Mouse (Mus musculus) adrenal gland, postnatal 36 days (tissue): ENCODE results near the gene Irs2. TPM values are rescaled to one million over a fixed set of nuclear protein-coding genes. Genes with fewer than 3 reads are reported as not detected.

Experiments used
- DNase-seq, 2 experiments: peaks; one replicate each; pipeline ENCODE4 v3.0.0; 2021; ENCODE audit warnings: mixed read lengths in 1 of 2
- long read RNA-seq, 2 experiments: library from polyadenylated mRNA; stranded (forward); transcript quantifications; one replicate each; pipeline ENCODE4 v2.0.0; 2021; ENCODE audit warnings: borderline sequencing depth in 2 of 2
- total RNA-seq, 2 experiments: library from RNA; stranded (reverse); gene quantifications; 2 replicates each; pipeline ENCODE4 v1.2.3; 2021

The Irs2 gene
- 10 to 100 TPM; 47.4 to 60.1 TPM for total RNA-seq
- long read RNA-seq, experiment 1, full-length matches to known transcripts: 12 of 14 reads
- long read RNA-seq, experiment 1, partial matches to known transcripts: 0 of 14 reads
- long read RNA-seq, experiment 1, other reads (novel, unspliced or antisense): 2 of 14 reads
- long read RNA-seq, experiment 2, full-length matches to known transcripts: 1 of 1 reads
- long read RNA-seq, experiment 2, partial matches to known transcripts: 0 of 1 reads
- long read RNA-seq, experiment 2, other reads (novel, unspliced or antisense): 0 of 1 reads

DNA sequence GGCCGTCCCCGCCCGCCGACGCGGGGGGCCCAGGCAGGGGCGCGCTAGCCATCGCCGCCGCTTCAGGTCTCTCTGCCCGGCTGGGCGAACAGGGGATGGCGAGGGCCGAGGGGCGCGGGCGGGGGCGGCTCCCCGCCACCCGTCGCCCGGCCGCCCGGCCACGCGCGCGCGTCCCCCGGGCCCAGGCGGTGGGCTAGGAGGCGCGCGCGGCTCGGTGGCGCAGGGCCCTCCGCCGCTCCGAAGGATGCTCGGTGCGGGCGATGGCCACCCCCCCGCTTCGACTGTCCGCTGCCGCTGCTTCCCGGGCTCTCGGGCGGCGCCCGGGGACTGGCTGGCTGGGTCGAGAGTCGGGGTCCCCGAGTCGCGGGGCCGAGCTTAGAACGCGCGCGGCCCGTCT is at the start of gene Irs2:
Gene Irs2, minus strand, starts transcription at position 80 of the 397 bp plus-strand sequence.
- no peak for DNase-seq

DNA sequence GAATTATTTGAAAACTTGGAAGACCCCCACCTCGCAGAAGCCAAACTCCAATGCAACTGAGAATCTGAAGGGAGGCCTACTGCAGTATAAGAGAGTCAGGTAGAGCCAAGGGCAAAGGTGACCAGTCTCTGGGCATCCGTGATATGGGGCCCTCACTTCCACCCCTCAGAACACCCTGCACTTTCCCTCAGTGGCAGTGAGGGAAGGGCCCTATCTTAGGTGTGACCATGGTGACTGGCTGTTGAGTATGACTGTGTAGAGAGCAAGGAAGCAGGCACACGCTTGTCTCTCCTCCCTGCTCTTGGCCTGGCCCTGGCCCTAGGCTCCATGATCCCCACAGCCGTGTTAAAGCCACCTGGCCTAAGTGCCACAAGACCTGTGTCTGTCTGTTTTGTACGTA is 48.4 kb upstream of the Irs2 start:
- DNase-seq: no peak

DNA sequence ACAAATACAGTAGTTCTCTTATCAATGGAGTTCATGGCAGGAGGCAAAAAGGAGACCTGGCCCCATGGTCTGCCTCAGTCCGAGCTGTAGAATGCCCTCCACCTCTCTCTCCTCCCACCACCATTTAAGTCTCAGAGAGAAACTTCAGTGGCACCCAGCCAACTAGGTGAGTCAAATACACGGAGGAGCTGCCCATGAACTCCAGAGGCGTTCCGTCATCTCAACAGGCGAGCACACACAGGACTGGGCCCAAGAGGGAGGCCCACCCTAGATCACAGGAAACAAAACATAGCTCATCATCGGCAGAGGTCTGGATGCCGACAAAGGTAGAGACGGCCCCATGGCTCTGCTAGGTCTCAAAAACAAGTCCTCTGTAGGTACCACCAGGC is 47.9 kb upstream of the Irs2 start:
- DNase-seq: no peak

DNA sequence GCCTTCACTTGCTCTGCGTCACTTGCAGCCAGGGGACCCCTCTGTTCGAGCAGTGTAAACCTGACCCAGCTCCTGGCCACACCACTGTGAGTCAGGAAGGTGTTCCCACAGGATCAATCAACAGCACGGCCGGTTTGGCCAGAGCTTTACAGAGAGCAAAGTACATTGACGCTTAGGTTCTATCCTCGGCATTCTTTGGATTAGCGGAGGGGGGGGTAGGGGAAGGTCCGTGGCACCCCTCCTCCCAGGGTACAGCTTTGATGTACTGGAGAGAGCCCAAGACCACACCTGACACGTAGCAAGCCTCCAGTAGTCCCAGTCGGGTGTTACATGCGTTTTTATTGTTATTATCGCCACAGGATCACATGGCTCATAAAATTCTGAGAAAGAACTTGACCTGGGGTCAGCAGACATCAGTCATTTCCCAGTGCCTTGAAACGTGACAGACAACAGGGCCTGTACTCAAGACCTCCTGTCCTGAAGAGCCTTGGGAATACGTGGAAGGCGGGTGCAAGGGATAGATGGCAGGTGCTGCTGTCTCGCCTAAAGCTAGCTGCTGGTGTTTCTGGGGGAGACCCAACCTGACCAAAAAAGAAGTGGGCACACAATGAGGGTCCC is 47.4 kb upstream of the Irs2 start:
- DNase-seq: no peak

DNA sequence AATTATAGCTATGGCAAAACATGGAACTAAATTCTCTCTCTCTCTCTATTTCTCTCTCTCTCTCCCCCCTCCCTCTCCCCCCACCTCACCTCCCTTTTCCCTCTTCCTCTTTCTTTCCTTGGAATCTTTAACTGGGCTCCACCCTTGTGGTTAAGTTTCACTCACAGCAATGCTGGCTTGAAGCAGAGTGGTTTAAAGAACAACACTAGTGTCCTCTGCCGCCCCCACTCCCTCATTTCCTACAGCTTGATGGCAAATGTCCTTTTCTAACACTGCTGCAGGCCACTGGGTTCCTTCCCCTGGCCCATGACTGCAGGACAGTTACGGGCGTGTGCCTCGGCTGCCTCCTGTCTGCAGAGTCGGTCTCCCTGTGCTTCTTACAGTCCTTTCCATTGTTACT is 41.6 kb upstream of the Irs2 start:
- no peak for DNase-seq

DNA sequence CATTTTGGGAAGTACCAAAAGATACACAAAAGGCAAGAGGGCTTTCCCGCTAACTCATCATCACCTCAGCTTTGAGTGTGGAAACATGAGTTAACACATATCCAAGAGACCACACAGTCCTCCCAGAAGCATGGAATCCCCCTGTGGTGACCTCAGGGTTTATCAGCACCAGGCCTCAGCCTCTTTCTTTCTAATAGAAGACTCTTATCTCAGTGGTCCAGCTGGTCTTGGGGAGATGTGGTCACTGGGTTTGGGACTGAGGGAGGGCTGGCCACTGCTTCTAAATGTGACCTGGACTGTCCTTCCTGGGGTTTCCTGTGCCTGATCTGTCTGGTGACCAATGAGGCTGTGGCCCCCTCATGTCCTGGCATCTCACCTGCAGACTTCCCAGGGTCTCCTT is 39.6 kb upstream of the Irs2 start:
- DNase-seq: no peak

DNA sequence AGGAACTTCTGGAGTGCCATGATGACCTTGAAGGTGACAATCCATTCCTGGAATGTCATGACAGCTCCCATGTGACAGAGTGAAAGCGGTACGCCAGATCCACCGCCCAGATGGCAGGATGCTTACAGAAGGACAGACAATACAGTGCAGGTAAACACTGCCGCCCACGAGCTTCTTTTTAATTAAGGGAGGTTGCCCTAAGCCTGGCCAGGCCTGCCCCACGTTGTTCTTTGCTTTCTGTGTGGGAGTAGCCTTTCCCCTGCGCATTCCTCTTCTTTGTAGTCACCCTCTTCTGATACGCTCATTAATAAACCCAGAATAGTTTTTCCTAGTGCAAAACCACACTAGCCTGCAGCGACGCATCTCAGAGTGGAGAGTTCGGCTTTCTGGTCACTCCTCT is 36.4 kb upstream of the Irs2 start:
- DNase-seq: no peak

DNA sequence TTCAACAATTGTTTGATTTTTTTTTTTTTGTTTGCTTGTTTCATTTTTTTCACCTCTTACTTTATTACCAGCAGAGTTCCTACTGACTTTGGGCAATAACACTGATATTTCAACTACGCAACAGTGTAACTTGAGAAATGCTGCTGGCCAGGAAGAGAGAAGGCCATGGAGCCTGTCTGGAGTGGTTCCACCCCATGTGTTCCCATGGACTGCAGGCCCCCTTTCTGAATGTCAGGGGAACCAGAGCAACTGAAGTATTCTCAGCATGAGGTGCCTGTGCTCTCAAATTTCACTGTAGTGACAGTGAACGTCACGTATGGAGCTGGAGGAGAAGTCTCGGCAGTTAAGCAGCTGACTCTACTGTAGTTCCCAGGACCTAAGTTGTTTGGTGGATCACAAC is 35.3 kb upstream of the Irs2 start:
- DNase-seq: no peak

DNA sequence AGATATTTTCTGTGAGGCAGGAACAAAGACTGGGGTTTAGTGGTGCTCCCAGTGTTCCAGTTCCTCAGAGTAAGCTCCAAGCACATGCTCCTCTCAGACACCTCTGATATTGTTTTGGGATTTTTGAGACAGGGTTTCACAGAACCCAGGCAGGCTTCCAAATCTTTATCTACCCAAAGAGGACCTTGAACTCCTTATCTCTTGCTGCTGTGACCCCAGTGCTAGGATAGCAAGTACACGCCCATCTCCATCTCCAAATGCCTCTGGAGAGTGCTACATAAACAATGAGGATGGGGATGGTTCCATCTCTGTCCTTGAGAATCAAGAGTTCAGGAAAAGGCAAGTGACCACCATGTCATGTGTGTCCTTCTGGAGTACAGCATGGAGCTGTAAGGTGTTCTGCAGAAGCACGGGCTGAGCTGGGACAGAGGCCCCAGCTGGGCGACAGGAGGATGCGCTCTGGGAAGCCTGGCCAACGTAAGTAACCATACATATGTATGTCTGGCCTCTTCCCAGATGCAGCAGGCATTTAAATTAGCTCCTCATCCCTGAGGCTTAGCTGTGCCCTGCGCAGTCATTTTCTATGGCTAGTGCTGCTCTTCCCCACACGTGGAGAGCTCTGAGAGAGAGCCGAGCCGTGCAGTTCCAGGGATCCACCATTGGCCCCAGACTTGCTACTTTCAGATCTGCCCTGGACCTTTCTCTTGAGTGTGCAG is 34.8 kb upstream of the Irs2 start:
- DNase-seq: no peak

DNA sequence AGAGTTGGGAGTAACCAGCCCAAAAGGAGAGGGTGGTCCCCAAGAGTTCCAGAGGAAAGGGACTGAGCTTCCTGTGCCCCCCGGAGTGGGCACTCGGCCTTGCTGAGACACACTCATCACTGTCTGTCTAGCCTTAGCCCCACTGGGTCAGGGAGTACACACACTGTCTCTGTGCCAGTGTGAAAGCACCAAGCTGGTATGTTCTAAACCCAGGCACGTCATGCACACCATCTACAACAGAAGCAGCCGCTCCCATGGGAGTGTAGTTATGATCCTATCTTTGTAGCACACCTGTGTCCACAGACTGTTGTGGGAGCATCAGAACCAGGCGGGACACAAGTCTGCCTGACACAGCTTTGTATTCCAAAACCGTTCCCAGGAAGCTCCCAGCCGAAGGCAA is 31.8 kb upstream of the Irs2 start:
- DNase-seq: no peak

DNA sequence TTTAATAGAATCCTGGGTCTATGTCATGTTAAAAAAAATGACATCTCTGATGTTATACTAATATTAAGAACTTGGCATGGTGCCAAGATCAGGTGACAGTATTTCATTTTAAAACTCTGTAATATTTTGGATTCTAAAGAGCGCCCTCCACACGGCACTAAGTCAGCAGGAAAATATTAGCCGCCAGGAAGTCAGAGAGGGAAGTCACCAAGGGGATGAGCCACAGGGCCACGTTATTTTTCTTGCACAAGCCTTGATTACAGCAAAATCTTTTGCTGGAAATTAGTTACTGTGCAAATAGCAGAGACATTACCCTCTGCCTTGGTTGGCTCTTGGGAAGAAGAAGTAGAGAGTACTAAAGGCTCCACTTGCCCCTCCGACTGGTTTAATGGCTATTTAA is 30.5 kb upstream of the Irs2 start:
- no peak for DNase-seq

DNA sequence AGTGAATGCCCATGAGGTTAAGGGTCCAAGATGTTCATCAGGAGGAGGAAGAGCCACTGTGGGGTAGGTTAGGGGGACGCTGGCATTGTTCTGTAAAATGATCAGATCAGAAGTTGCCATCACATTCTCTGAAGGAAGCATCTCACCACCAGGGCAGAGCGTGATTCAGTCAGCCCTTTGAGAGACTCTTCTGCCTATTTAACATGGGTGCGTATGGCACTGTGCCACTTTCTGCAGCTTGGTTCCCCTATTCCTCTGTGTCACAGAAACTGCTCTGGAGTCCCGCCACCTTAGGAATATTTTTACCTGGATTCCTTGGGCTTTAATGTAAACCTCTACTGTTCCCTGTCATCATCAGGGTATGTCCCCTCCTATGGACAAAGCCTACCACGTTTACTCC is 30.1 kb upstream of the Irs2 start:
- DNase-seq: no peak

DNA sequence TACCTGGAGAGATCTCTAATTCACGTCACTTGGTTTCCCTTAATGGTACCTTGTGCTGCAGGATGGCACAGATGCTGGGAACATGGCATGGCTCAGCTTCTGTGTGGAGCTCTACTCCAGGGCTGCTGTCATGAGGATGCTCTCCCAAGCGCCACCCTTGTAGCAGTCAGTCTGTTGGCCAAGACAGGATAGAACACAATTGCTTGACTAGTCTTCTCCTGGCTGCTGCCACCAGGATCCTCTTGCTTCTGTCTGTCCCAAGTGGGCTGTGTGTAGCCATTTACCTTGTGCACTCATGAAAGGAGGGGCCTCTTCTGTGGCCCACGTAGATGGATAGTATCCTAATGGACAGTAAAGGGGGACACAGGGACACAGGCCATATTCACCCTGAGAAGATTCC is 28.5 kb upstream of the Irs2 start:
- no peak for DNase-seq

DNA sequence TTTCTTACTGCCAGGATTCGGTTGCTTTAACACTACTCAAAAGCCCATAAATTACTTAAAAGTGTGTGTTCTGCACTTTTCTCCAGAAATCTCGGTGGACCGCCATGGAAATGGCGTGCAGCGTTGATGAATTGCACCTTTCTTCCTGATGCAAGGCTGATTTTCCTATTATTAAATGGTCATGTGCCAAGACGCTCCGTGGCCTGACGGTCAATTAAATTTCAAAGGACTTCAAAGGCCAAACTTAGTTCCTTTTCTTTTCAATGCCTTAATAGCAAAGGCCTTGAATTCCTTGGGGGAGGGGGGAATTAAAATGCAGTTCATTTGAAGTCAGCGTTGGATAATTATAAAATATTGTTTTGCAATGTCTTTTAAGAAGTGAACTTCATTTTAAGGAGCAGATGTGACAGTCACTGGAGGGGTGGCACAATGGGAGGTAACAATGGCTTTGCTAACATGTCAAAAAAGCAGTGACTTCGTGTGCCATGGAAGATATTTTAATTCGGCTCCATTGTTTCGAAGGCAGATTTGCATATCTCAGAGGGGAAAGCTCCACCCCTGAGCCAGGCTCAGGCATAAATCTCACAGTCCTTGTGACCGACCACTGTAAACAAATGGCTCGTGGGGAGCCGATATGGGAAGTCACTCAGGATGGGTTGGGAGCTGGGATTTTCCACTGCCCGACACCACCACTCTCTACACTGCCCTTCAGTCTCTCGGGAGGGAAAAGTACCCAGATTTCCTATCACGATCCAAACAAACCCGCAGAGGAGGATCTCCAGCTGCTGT is 27.6 kb upstream of the Irs2 start:
- peak; percentile 52 to 63 for DNase-seq

DNA sequence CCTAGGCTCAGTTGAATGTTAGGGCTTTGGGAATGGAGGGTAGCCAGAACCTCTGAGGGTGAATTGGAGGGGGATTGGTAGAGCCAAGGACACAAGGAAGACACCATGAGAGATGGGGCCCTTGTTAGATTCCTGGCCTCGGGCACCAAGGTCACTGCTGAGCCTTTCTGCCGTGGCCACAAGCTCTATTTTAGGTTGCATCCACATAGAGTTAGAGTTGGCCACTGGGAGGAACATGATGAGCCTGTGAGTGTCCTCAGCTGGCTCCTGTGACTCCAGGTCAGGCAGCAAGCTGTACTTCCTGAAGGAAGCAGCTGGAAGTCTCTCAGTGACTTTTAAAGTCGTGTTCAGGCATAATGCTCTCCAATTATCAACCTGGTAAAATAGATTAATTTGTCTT is 16.6 kb upstream of the Irs2 start:
- peak in 1 of 2 experiments; percentile 38 for DNase-seq

DNA sequence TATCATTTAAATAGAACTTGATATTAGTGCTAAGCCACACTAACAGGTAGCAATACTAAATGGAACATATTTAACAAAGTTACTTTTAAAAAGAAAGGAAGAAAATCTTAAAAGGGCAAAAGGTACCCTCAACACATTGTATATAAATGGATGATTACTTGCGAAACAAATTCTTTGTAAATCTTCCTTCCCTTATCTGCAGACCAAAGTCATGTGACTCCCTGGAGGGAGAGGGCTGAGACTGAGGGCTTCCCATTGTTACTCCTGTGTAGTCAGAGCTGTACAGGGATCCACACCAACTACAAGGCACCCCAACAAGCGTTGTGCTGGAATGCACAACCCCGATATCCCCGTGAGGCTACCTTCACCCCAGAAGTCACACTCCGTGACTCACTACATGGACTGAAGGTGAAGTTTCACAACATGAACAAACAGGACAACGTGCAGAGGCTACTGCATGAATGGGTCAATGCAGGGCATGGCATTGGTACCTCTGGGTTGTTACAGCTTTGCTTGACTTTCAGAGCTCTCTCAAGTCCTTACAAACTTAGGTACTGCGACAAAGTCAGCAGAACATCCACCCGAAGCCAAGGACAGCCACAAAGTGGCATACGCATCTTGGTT is 12.8 kb upstream of the Irs2 start:
- no peak for DNase-seq

DNA sequence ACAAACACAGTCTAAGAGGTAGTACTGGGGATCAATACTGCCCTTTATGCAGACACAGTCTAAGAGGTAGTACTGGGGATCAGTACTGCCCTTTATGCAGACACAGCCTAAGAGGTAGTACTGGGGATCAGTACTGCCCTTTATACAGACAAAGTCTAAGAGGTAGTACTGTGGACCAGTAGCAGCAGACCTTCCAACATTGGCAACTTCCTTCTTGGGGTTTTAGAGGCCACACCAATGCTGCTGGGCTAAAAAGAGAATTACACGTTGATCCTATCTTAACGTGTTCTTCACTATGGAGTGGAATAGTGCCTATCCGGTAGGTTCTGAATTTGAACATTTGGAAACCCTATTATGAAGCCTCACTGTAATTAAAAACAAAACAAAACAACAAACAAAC is 7.4 kb upstream of the Irs2 start:
- DNase-seq: no peak

DNA sequence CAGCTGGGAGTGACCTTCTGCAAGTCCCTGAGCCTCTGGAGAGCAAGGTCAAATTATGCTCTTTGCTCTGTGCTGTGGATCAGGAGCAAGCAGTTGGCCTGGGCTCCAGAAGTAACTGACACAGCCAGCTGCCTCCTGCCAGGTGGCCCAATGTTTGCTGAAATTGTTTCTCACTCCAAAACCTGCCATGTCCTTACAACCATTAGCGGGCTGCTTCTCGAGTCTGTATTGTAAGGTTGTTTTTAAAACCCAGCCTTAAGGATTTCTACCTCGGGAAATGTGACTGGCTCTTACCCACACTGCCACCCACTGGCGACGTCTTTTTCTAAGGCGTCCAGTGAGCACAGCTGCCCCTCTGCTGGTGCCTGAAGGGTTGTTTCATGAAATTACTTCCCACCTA is 5.0 kb upstream of the Irs2 start:
- peak; percentile 66 to 76 for DNase-seq

DNA sequence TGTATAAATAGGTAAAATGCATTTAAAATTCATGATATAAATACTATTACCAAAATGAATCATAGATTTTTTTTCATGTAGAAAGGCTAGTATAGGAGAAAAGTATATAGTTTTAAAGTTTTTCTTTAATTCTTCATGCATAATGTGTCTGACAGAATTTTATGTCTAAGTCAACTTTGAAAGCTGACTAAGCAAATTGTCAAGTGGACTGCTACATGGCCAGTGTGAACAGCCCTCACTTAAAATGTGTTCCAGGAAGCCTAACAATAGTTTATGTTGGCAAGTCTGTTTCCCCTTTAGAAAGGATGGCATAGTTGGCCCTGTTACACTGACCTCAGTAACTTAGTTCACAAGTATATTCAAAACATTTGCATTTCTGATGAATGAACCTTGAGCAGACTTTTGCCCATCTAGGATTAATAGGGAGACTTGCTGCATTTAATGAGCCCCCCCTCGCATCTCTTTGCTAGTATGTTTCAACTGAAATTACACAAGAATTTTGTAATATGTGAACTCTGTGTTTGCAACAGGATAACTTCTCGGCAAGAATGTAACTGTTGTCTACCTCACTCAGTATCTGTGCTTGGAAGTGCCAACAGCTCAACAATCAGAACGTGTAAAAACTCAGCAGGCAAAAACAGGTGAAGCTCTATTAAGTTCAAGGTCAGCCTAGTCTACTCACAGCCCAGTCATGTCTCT is 3.7 kb upstream of the Irs2 start:
- DNase-seq: no peak

DNA sequence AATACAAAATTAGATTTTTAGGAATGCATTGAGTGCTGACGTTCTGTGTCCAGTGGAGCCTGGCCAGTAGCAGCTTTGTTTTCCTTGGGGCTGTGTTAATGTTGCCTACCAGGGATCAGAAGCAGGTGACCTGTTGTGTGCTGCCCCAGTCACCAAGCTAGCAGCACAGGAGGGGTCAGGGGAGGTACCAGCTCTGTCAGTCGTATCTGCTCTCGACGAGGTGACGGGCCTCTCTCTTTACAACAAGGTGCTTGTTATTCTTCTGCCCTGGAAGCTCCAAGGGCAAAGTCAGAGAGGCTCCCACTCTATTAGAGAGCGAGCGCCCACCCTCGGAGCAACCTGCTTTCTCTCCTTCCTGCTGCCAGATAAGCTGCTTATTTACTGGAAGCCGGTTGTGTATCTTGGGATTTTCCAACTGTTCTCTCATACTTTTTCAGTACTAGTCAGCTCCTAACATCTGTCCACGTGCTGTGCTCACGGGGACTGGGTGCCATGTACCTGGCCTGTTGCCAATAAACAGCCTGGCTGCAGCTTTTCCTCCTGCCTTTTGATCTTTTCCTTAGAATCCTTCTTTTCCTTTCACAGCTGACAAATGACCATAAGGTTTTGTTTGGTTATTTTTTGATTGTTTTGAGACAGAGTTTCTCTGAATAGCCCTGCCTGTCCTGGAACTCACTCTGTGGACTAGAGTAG is 2.8 kb upstream of the Irs2 start:
- DNase-seq: peak; percentile 75 to 78

DNA sequence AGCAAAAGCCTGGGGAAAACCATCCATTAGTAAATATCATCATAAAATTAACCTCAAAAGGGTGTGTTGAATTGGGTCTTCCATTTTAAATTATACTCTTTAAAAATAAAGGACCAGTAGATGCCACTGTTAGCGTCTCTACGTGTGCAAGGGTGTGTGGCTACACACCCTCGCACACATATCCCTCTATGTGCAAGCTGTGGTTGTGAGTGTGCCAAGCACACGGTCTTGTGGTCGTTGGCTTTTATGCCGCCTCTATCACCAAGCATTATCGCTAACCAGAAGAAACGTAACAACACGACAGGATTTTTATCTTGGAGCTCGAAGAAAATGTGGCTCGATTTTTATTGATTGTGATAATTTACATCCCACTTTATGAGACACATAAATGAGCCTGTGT is 2.1 kb upstream of the Irs2 start:
- DNase-seq: no peak
